Mouse (Mus musculus) ES-E14 (cell line): ENCODE results near the gene C1qtnf6. TPM values are rescaled to one million over a fixed set of nuclear protein-coding genes. Genes with fewer than 3 reads are reported as not detected.
A peak's percentile ranks its signal among the peaks of the same experiment; 100 is the strongest.

ENCODE experiments used
- DNase-seq: peaks from one replicate; pipeline ENCODE4 v3.0.0-alpha.2; 2013; ENCODE audit warnings: low read depth, low spot score
- H3K27ac ChIP-seq: 2 replicates; pipeline ENCODE4 v1.5.1; 2012; ENCODE audit warnings: low read depth, mild to moderate bottlenecking, low read length, moderate library complexity, mixed read lengths; ENCODE audit not compliant: poor library complexity, insufficient read depth, severe bottlenecking
- H3K36me3 ChIP-seq: 2 replicates; pipeline ENCODE4 v1.6.1; 2012; ENCODE audit warnings: mild to moderate bottlenecking, low read length, moderate library complexity, mixed read lengths; ENCODE audit not compliant: control insufficient read depth, poor library complexity, insufficient read depth, severe bottlenecking
- H3K4me1 ChIP-seq, 2 experiments: fragments of 150-350 bp in 1 of 2; sonication (generic) in 1 of 2; 2 replicates each; pipeline ENCODE4 v1.6.1; 2012; ENCODE audit warnings: low read length in 2 of 2, mild to moderate bottlenecking in 1 of 2, mixed read lengths in 1 of 2; ENCODE audit not compliant: control insufficient read depth in 2 of 2, insufficient read depth in 2 of 2, poor library complexity in 1 of 2
- H3K4me3 ChIP-seq, 2 experiments: fragments of 150-350 bp in 1 of 2; sonication (generic) in 1 of 2; 2 replicates each; pipeline ENCODE4 v1.5.1; 2012; ENCODE audit warnings: low read length in 2 of 2, low read depth in 1 of 2, mild to moderate bottlenecking in 1 of 2, mixed read lengths in 1 of 2; ENCODE audit not compliant: insufficient read depth in 1 of 2, poor library complexity in 1 of 2, severe bottlenecking in 1 of 2
- H3K9ac ChIP-seq: 2 replicates; pipeline ENCODE4 v1.6.1; 2012; ENCODE audit warnings: low read depth, mild to moderate bottlenecking, low read length, mixed read lengths; ENCODE audit not compliant: poor library complexity, insufficient read depth, severe bottlenecking
- H3K9me3 ChIP-seq: fragments of 150-350 bp; sonication (generic); 2 replicates; pipeline ENCODE4 v1.6.1; 2012; ENCODE audit warnings: low read depth, mild to moderate bottlenecking, low read length; ENCODE audit not compliant: control insufficient read depth, insufficient read depth
- CHD2 ChIP-seq: IDR thresholded peaks from 2 replicates; pipeline ENCODE4 v1.6.1; 2014; ENCODE audit warnings: mild to moderate bottlenecking, low read depth, low read length, inconsistent platforms
- HCFC1 ChIP-seq: IDR thresholded peaks from 2 replicates; pipeline ENCODE4 v1.6.1; 2012; ENCODE audit warnings: low read length, inconsistent platforms, borderline replicate concordance; ENCODE audit not compliant: insufficient read depth
- MAFK ChIP-seq: IDR thresholded peaks from 2 replicates; pipeline ENCODE4 v1.6.1; 2014; ENCODE audit warnings: mild to moderate bottlenecking, low read depth, low read length, inconsistent platforms; ENCODE audit not compliant: insufficient read depth
- ZC3H11A ChIP-seq: IDR thresholded peaks from 2 replicates; pipeline ENCODE4 v1.6.1; 2012; ENCODE audit warnings: low read depth, mild to moderate bottlenecking, inconsistent platforms, low read length, borderline replicate concordance
- ZNF384 ChIP-seq: IDR thresholded peaks from 2 replicates; pipeline ENCODE4 v1.6.1; 2012; ENCODE audit warnings: low read depth, low read length, inconsistent platforms
- in situ Hi-C, 2 experiments: fragments of 600-800 bp; cut with MboI; formaldehyde crosslinking; loops; one replicate each; pipeline ENCODE4 v1.15.1; 2025; ENCODE audit warnings: low sequenced_read_pairs in 2 of 2, inconsistent platforms in 1 of 2; ENCODE audit not compliant: unreplicated experiment in 2 of 2
- total RNA-seq: library from RNA; depleted of rRNA; stranded (reverse); fragments of 300-350 nt; gene quantifications from 2 replicates; pipeline ENCODE4 v1.2.3, GENCODE M21; 2012; rRNA removed

The C1qtnf6 gene
- 1.1 and 1.8 TPM in 2 replicates for total RNA-seq

DNA sequence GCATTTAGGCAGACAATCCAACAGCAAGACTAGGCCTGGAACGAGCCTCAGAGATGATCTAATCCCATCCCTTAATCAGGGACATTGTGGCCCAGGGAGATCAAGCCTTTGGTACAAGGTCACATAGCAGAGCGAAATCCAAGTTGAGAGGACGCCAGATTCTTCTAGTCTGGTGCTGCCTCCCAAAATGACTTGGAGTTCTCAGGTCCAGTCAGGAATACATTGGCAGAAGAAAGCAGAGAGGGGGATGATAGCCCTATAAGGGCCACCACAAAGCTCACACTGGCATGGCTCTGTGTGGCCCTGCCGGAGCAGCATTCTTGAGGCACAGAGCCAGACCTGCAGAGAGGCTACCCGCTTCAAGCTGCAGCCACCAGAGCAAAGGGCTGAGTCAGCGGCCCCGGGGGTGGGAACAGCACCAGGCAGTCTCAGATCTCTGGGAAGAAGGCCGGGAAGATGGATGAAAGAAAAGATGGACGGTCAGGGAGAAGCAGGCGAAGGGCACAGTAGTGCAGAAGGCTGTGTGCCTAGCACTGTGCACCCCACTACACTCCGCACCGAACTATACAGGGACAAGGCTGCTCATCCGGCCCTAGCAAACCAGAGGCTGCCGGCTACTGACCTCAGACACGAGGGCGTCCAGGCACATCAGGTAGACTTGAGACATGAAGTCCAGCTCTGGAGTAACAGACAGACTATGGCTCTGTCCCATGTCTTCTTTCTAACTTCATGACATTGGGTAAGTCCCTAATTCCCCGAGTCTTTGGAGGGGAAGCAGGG, at the start of gene C1qtnf6:
Gene C1qtnf6, minus strand, starts transcription at position 746 of the 780 bp plus-strand sequence.
- H3K9ac ChIP-seq: 0 out of 2 replicates have a peak within 1 kb of the TSS, but pooled peaks have one; percentile 35
- H3K9me3 ChIP-seq: no peaks in the 10 kb centered on the region
- peak within 1 kb of the TSS; percentile 44 to 52 for H3K4me3 ChIP-seq
- H3K4me1 ChIP-seq: peaks cover 0 to 7% of the 10 kb centered on the region in 2 experiments; a peak in 1 of 4 replicates
- TF ChIP-seq ZC3H11A: no peak
- no peak for TF ChIP-seq HCFC1
- TF ChIP-seq ZNF384: no peak
- no peak for TF ChIP-seq CHD2
- TF ChIP-seq MAFK: no peak
- in situ Hi-C loops: no loop called here
- no peak within 1 kb of the TSS for H3K27ac ChIP-seq
- DNase-seq: no peak
- H3K36me3 ChIP-seq: no peaks in the 10 kb centered on the region

DNA sequence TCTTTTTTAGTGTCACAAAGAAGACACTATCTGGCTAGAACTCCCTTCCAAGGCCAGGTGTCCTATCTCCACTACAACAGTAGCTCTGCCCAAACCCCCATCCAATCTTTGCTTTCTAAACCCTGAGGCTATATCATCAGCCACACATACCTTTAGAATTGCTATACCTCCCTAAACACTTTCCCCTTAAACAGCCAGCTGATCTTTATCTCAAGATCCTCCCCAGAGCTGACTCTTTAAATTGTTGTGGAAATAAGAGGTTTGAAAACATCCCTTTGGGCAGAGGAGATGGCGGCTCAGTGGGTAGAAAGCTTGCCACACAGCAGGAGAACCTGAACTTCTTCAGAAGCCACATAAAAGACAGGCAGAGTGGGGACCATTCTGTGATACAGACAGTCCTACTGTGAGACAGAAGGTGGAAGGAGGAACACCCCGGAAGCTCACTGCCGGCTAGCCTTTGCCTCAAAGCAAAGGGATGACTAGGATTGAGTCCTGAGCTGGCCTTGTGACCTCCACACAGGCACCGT, 45.1 kb upstream of the C1qtnf6 start:
- Histone ChIP-seq H3K27ac (no peak overlapping the region), H3K36me3 (no peaks in the 10 kb centered on the region), H3K9ac (no peak overlapping the region), H3K4me3 (no peak overlapping the region), H3K9me3 (no peaks in the 10 kb centered on the region), H3K4me1 (peaks cover 6 to 7% of the 10 kb centered on the region in 2 experiments)
- no peak for DNase-seq
- in situ Hi-C loops: no loop called here
- TF ChIP-seq HCFC1 (no peak), MAFK (no peak), ZNF384 (no peak), CHD2 (no peak), ZC3H11A (no peak)

DNA sequence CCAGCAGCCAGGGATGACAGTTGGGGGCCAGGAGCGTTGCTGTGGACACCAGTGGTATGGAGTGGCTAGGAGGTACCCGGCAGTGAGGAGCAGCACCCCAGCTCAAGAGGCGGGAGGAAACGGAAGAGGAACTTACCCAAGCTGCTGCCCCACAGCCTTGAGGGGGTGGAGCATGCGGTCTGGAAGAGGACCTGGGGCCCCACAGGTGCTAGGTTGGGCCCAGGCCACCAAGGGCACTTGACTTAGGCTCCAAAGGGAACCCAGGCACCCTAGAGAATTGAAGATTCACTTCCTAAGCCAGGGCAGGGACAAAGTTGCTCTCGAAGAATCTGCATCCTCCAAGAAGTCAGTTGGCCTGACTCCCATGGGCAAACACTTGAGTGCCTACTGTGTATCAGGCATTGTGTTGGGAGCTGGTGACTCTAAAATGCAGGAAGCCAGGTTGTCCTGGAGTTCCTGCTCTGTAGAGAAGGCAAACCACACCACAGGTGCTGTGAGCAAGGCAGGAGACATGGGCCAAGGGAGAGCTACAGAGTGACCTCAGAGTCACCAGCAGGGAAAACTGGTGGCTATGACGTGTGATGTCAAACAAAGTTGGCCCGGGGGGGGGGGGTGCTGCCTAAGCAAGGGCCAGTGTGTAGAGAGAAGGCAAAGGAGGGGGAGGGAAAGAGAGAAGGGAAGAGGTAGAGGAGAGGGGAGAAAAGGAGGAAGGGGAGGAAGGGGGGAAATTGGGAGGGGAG, 41.6 kb upstream of the C1qtnf6 start, which contains the start of gene Rac2:
Gene Rac2, minus strand, starts transcription at position 126 of the 740 bp plus-strand sequence.
- no peaks in the 10 kb centered on the region for H3K36me3 ChIP-seq
- no peaks in the 10 kb centered on the region for H3K9me3 ChIP-seq
- H3K9ac ChIP-seq: no peak within 1 kb of the TSS
- no peak within 1 kb of the TSS for H3K4me3 ChIP-seq
- H3K27ac ChIP-seq: no peak within 1 kb of the TSS
- in situ Hi-C loops: no loop called here
- H3K4me1 ChIP-seq: peaks cover 2 to 4% of the 10 kb centered on the region in 2 experiments; a peak in 3 of 4 replicates
- no peak for DNase-seq
- TF ChIP-seq ZC3H11A: no peak
- no peak for TF ChIP-seq ZNF384
- TF ChIP-seq HCFC1: no peak
- no peak for TF ChIP-seq CHD2
- TF ChIP-seq MAFK: no peak

DNA sequence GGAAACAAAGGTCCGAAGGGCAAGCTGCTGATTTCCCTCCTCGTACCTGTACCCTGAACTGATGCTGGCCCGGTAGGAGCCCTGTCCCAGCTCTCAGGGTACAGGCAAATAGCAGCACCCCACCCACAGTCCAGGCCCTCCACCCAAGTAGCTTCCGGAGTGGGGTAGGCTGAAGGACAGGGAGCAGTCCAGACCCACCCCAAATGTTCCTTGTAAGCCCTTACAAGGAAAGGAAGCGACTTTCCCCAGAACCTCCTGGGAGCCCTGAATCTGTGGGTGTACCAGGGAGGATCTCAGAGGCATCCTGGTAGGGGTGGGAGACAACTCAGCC, 41.0 kb upstream of the C1qtnf6 start:
- Histone ChIP-seq H3K36me3 (no peaks in the 10 kb centered on the region), H3K27ac (no peak overlapping the region), H3K4me3 (no peak overlapping the region), H3K9ac (no peak overlapping the region), H3K9me3 (no peaks in the 10 kb centered on the region), H3K4me1 (peaks cover 2 to 4% of the 10 kb centered on the region in 2 experiments; a peak in 3 of 4 replicates)
- TF ChIP-seq HCFC1: no peak
- no peak for TF ChIP-seq ZC3H11A
- TF ChIP-seq ZNF384: no peak
- no peak for TF ChIP-seq CHD2
- TF ChIP-seq MAFK: no peak
- no peak for DNase-seq
- in situ Hi-C loops: no loop called here
